Mouse (Mus musculus): ENCODE results near the gene Ccser2.

Gene Ccser2

DNA sequence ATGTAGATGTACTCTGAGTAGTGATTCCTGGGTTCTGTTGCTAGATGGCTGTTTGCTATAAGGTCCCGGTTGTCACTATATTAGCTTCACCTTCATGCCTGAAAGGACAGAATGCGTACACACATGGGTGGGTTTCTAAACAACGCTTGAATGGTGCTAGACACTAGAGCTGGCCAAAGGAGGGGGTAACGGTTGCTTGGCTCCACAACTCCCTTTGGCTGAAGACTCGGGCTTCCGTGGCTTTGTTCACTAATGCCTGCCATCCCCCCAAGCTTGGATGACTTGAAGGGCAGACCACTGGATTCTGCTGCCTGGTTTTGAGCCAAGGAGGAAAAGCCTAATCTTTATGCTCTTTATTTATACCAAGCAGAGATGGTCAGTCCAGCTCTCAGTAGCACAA lies 98.3 kb downstream of the Ccser2 start:
- DNase-seq (ENCODE audit: extremely low read depth, low read depth): no peak

DNA sequence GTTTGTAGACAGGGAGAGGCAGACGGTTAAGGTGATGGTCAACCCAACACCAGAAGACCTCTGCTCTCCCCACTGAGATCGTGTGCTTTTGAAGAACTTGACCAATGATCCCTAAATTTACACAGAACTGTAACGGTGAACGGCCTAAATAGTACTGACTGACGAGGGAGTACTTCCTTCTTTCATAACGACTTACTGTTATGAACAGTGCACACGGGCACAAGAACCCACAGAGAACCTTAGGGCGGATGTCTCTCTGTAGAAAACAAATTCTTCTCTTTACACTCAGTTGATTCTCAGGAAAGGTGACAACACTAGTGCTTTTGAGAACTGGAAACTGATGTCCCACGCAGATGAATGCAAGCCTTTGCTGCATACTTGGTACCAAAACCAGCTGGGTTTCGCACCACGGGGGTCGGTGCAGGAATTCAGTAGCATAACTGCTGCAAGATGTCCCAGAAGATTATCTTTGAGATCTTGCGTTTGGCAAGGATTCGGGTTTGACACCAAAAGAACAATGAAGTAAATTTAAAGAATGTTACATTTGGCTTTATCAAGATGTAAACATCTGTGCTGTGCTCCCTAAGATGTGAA lies 99.7 kb downstream of the Ccser2 start:
- DNase-seq (ENCODE audit: extremely low read depth, low read depth): no peak

DNA sequence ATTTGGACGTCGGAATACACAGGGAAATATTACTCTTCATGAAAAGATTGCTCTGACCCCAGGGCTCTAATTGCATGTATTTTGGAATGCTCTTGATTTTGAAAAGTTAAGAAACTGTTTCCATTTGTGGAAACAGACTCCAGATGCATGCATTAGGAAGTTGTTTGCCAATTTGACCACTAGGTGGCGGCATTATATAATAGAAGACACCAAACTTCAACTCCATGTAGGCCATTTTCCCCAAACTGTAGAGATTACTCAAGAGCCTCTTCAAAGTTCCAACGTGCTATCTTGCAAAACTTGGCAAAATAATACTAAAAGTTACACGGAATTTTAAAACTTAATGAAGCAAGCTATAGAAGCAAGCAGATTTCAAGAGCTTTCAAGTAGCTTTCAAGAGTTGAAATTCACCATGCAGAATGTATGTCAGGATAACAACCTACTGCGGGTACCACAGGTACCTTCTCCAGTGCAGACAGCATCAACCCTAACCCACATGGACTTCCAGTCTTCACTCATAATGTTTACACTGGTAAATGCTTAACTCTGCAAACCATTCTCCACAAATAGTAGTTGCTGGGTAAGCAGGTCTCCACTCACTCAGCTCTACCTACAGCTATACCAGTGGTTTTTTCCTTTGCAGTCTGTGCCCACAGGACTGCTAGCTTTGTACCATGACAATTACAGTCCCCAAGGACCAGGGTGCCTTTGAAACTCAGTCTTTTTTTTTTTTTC lies 101.4 kb downstream of the Ccser2 start:
- peak; percentile 51 for DNase-seq (ENCODE audit: extremely low read depth, low read depth)

DNA sequence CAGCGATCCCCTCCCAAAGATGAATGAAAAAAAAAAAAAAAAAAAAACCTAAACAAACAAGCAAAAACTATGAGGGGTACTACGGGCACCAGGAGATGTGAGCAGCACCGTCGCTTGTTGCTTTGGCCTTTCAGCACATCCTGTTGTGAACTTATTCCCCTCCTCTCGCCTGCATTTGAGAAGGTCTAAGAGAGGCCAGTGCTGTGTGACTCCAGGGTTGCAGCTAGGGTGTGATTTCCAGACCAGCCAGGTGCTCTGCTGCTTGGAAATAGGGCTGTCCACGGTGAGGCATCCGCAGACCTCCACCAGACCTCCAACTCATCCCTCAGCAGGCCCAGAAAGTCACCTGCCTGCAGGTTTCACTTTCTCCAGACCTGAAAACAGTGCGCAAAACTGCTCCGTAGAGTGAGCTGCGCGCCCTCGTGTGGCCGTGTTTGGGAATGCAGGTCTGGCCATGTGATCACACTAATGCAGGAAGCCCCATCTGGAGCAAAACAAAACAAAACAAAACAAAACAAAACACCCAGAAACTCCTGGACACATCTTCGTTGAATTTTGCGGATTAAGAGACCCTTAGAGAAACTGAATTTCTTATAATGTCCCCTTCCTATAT lies 104.6 kb downstream of the Ccser2 start:
- peak; percentile 62 for DNase-seq (ENCODE audit: extremely low read depth, low read depth)

DNA sequence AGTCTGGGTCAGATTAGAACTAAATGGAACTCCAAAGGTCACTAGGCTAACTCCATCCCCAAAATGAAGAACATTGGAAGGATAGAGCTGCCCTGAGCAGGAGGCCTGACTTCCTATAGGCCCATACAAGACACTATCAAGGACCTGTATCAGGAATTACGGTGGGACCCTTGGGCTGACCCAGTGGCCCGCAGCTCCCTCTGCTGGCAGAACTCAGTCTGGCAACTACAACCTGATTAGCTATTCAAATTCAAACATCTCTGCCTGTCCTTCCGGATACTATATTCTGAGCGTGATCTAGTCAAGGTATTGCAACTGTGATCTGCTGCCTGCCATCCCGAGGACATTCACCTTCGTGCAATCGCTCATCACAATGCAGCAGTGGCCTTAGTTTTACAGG lies 106.2 kb downstream of the Ccser2 start:
- DNase-seq (ENCODE audit: extremely low read depth, low read depth): peak; percentile 28

DNA sequence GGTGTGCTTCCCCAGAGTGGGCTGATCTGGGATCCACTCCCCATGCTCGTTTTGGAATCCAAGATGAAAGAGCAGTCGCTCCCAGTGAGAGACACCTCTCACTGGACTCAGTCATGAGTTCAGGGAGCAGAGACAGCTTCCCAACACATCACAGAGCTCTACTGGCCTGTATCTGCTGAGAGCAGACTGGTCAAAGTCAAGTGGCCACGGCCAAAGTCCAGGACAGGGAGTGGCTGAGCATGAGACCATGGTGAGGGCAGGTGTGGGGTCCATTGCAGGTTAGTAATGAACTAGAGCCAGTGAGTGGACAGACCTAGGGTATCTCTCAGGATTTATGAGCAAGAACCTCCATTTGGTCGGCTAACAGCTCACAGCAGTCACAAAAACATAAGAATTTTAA lies 109.6 kb downstream of the Ccser2 start:
- DNase-seq (ENCODE audit: extremely low read depth, low read depth): no peak

DNA sequence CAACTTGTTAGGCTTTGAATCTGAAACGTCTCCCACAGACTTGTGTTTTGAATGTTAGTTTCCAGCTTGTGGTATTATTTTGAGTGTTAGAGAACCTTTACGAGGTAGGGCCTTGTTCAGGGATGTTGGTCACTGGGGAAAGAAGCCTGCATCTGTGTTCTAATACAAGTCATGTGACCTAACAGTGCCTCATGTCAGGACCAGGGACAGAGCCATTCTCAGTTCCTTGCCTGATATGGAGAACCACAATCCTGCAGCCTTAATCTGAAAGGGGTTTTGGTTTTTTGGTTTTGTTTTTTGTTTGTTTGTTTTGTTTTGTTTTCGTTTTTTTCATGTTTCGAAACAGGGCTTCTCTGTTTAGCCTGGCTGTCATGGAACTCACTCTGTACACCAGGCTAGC lies 115.6 kb downstream of the Ccser2 start:
- DNase-seq (ENCODE audit: extremely low read depth, low read depth): no peak

DNA sequence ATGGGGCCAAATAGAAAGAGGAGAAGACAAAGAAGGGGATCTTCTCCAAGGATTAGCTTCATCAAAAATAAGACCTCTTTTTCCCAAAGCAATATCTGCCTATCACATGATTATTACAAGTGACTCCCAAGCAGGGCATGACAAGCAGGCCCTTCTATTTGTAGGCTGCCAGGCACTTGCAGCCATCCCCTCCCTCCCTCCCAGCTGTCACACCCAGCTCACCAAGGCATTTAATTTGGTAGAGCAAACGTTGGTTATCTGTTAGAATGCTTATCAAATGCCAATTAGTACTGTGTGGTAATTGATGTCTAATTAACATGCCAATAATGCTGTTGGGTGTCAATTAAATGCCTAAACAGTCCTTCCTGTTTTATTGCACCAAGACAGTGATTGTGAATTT lies 119.7 kb downstream of the Ccser2 start:
- no peak for DNase-seq (ENCODE audit: extremely low read depth, low read depth)
